Mouse (Mus musculus) myocyte (in vitro differentiated cells): ENCODE data around the gene Zfp526. TPM values are rescaled to one million over a fixed set of nuclear protein-coding genes. Genes with fewer than 3 reads are reported as not detected.
A peak's percentile ranks its signal among the peaks of the same experiment; 100 is the strongest.

Experiments
- H3K27me3 ChIP-seq: one replicate; pipeline ENCODE4 v1.6.1; 2011; ENCODE audit not compliant: control insufficient read depth, insufficient read depth, insufficient read length
- H3K36me3 ChIP-seq: one replicate; pipeline ENCODE4 v1.6.1; 2011; ENCODE audit not compliant: control insufficient read depth, insufficient read depth
- H3K4me2 ChIP-seq: one replicate; pipeline ENCODE4 v1.6.1; 2011; ENCODE audit warnings: low read depth, control low read depth
- H3K4me3 ChIP-seq: one replicate; pipeline ENCODE4 v1.5.1; 2011; ENCODE audit warnings: mild to moderate bottlenecking, control low read depth, moderate library complexity
- H3K79me2 ChIP-seq: one replicate; pipeline ENCODE4 v1.6.1; 2011; ENCODE audit not compliant: control insufficient read depth, insufficient read depth
- H3ac ChIP-seq: one replicate; pipeline ENCODE4 v1.6.1; 2011; ENCODE audit not compliant: control insufficient read depth, insufficient read length
- CEBPB ChIP-seq: IDR thresholded peaks from 2 replicates; pipeline ENCODE4 v1.6.1; 2011; ENCODE audit warnings: mild to moderate bottlenecking, moderate library complexity; ENCODE audit not compliant: poor library complexity, insufficient read depth, severe bottlenecking
- E2F4 ChIP-seq: IDR thresholded peaks from one replicate; pipeline ENCODE4 v1.6.1; 2011; ENCODE audit warnings: mild to moderate bottlenecking, control low read depth, moderate library complexity; ENCODE audit not compliant: insufficient read depth
- MAX ChIP-seq: IDR thresholded peaks from one replicate; pipeline ENCODE4 v1.6.1; 2011; ENCODE audit warnings: low read depth, mild to moderate bottlenecking, control low read depth
- MYOD1 ChIP-seq, 3 experiments: IDR thresholded peaks; one replicate each; pipeline ENCODE4 v1.6.1; 2011; ENCODE audit warnings: control low read depth in 2 of 3, low read depth in 2 of 3, mild to moderate bottlenecking in 2 of 3, moderate library complexity in 1 of 3; ENCODE audit not compliant: insufficient read length in 2 of 3, control insufficient read depth in 1 of 3
- MYOG ChIP-seq, 3 experiments: IDR thresholded peaks; one replicate each; pipeline ENCODE4 v1.6.1; 2011; ENCODE audit warnings: control low read depth in 2 of 3, low read depth in 2 of 3, mild to moderate bottlenecking in 2 of 3; ENCODE audit not compliant: insufficient read length in 2 of 3, control insufficient read depth in 1 of 3, insufficient read depth in 1 of 3
- POLR2AphosphoS2 ChIP-seq: IDR thresholded peaks from one replicate; pipeline ENCODE4 v1.6.1; 2011; ENCODE audit warnings: low read depth, control low read depth; ENCODE audit not compliant: insufficient read length
- REST ChIP-seq: IDR thresholded peaks from one replicate; pipeline ENCODE4 v1.6.1; 2011; ENCODE audit warnings: mild to moderate bottlenecking, control low read depth, moderate library complexity; ENCODE audit not compliant: insufficient read depth, insufficient read length
- SRF ChIP-seq: IDR thresholded peaks from one replicate; pipeline ENCODE4 v1.6.1; 2011; ENCODE audit warnings: low read depth; ENCODE audit not compliant: control insufficient read depth, insufficient read length
- TCF12 ChIP-seq: IDR thresholded peaks from one replicate; pipeline ENCODE4 v1.6.1; 2011; ENCODE audit warnings: mild to moderate bottlenecking, control low read depth; ENCODE audit not compliant: poor library complexity, insufficient read depth, severe bottlenecking
- TCF3 ChIP-seq: IDR thresholded peaks from one replicate; pipeline ENCODE4 v1.6.1; 2011; ENCODE audit warnings: low read depth, control low read depth; ENCODE audit not compliant: insufficient read length
- USF1 ChIP-seq: IDR thresholded peaks from one replicate; pipeline ENCODE4 v1.6.1; 2011; ENCODE audit warnings: low read depth, mild to moderate bottlenecking, control low read depth, moderate library complexity
- polyA plus RNA-seq: library from polyadenylated mRNA; unstranded; fragments of >200 nt; fragmentation: generic; extraction: Trizol; gene quantifications from one replicate; pipeline ENCODE4 v1.2.1, GENCODE M21; 2012; ENCODE audit warnings: missing spikeins

The Zfp526 gene
- polyA plus RNA-seq, 1 experiment: 5.6 TPM

- no peaks in the 10 kb centered on the region for H3K27me3 ChIP-seq
- TF ChIP-seq SRF (no peak), MYOG (IDR thresholded peaks at IDR 0.05; ENCODE audit: control insufficient read depth in 1 of 3, insufficient read depth in 1 of 3, insufficient read length in 2 of 3, low read depth in 2 of 3) (no peak), E2F4 (no peak), MAX (no peak), USF1 (no peak), POLR2AphosphoS2 (no peak), REST (no peak)
- H3K79me2 ChIP-seq: no peaks in the 10 kb centered on the region
- H3K36me3 ChIP-seq: no peaks in the 10 kb centered on the region
- no peak overlapping the region for H3K4me2 ChIP-seq
- no peak overlapping the region for H3K4me3 ChIP-seq
- no peak overlapping the region for H3ac ChIP-seq
Observed at GRCm38 (mm10) chr7:25206094-25206830, 15.0 kb upstream of the Zfp526 start.

- no peaks in the 10 kb centered on the region for H3K27me3 ChIP-seq
- H3K4me2 ChIP-seq: no peak overlapping the region
- no peaks in the 10 kb centered on the region for H3K79me2 ChIP-seq
- TF ChIP-seq POLR2AphosphoS2 (no peak), CEBPB (no peak), MYOD1 (IDR thresholded peaks at IDR 0.05; ENCODE audit: control insufficient read depth in 1 of 3, insufficient read length in 2 of 3, low read depth in 2 of 3) (no peak)
- no peaks in the 10 kb centered on the region for H3K36me3 ChIP-seq
- no peak overlapping the region for H3K4me3 ChIP-seq
- H3ac ChIP-seq: no peak overlapping the region
Observed at GRCm38 (mm10) chr7:25209161-25209622, 12.0 kb upstream of the Zfp526 start.

GRCm38 (mm10) chr7:25210482-25210881 lies 10.7 kb upstream of the Zfp526 start:
- H3K27me3 ChIP-seq: no peaks in the 10 kb centered on the region
- no peaks in the 10 kb centered on the region for H3K36me3 ChIP-seq
- H3K79me2 ChIP-seq: no peaks in the 10 kb centered on the region
- H3K4me3 ChIP-seq: no peak overlapping the region
- H3K4me2 ChIP-seq: no peak overlapping the region
- TF ChIP-seq MYOG (IDR thresholded peaks at IDR 0.05; ENCODE audit: control insufficient read depth in 1 of 3, insufficient read depth in 1 of 3, insufficient read length in 2 of 3, low read depth in 2 of 3) (peak in 1 of 3 experiments; percentile 10), E2F4 (no peak), MYOD1 (IDR thresholded peaks at IDR 0.05; ENCODE audit: control insufficient read depth in 1 of 3, insufficient read length in 2 of 3, low read depth in 2 of 3) (peak in 1 of 3 experiments; percentile 52)
- no peak overlapping the region for H3ac ChIP-seq

GRCm38 (mm10) chr7:25213099-25213498 lies 8.1 kb upstream of the Zfp526 start:
- Histone ChIP-seq H3K4me3 (no peak overlapping the region), H3K79me2 (no peaks in the 10 kb centered on the region), H3K4me2 (no peak overlapping the region), H3ac (no peak overlapping the region), H3K27me3 (no peaks in the 10 kb centered on the region), H3K36me3 (no peaks in the 10 kb centered on the region)
- TF ChIP-seq CEBPB (no peak), TCF3 (no peak), REST (no peak), TCF12 (no peak), POLR2AphosphoS2 (no peak)

GRCm38 (mm10) chr7:25214172-25214571 lies 7.1 kb upstream of the Zfp526 start:
- TF ChIP-seq REST (no peak), MYOD1 (IDR thresholded peaks at IDR 0.05; ENCODE audit: control insufficient read depth in 1 of 3, insufficient read length in 2 of 3, low read depth in 2 of 3) (no peak), USF1 (no peak), TCF3 (no peak), E2F4 (no peak), TCF12 (no peak), CEBPB (no peak), MYOG (IDR thresholded peaks at IDR 0.05; ENCODE audit: control insufficient read depth in 1 of 3, insufficient read depth in 1 of 3, insufficient read length in 2 of 3, low read depth in 2 of 3) (no peak), SRF (no peak), MAX (no peak)
- Histone ChIP-seq H3K4me2 (no peak overlapping the region), H3K27me3 (no peaks in the 10 kb centered on the region), H3ac (no peak overlapping the region), H3K4me3 (no peak overlapping the region), H3K79me2 (no peaks in the 10 kb centered on the region), H3K36me3 (no peaks in the 10 kb centered on the region)
